Mouse (Mus musculus) spleen, adult 2 months (tissue): ENCODE data around the gene Traf7. TPM values are rescaled to one million over a fixed set of nuclear protein-coding genes. Genes with fewer than 3 reads are reported as not detected.

Source experiments
- DNase-seq, 2 experiments: peaks; one replicate each; pipeline versions ENCODE4 v3.0.0 to v3.0.0-alpha.2; 2012 to 2021; ENCODE audit warnings: low spot score in 2 of 2, low read depth in 1 of 2
- H3K27ac ChIP-seq: fragments of 200-500 bp; 2 replicates; pipeline ENCODE4 v1.5.1; 2012; ENCODE audit warnings: low read length, inconsistent platforms; ENCODE audit not compliant: insufficient read depth
- H3K27me3 ChIP-seq: fragments of 200-500 bp; 2 replicates; pipeline ENCODE4 v1.6.1; 2012; ENCODE audit warnings: mild to moderate bottlenecking, moderate library complexity, low read length, inconsistent platforms; ENCODE audit not compliant: control insufficient read depth, insufficient read depth
- H3K36me3 ChIP-seq: fragments of 200-500 bp; 2 replicates; pipeline ENCODE4 v1.6.1; 2012; ENCODE audit warnings: mild to moderate bottlenecking, low read length, inconsistent platforms; ENCODE audit not compliant: control insufficient read depth, insufficient read depth
- H3K4me1 ChIP-seq: fragments of 200-500 bp; 2 replicates; pipeline ENCODE4 v1.6.1; 2011; ENCODE audit warnings: inconsistent platforms; ENCODE audit not compliant: control insufficient read depth, insufficient read depth, insufficient read length
- H3K4me3 ChIP-seq: fragments of 200-500 bp; 2 replicates; pipeline ENCODE4 v1.5.1; 2011; ENCODE audit warnings: mild to moderate bottlenecking, inconsistent platforms; ENCODE audit not compliant: insufficient read depth, insufficient read length; ENCODE audit errors: extremely low read depth
- CTCF ChIP-seq: fragments of 200-500 bp; IDR thresholded peaks from 2 replicates; pipeline ENCODE4 v1.5.1; 2011; ENCODE audit warnings: mild to moderate bottlenecking, inconsistent platforms; ENCODE audit not compliant: insufficient read depth, insufficient read length, insufficient replicate concordance; ENCODE audit errors: extremely low read depth
- POLR2A ChIP-seq: fragments of 200-500 bp; IDR thresholded peaks from 2 replicates; pipeline ENCODE4 v1.6.1; 2011; ENCODE audit warnings: low read depth, low read length, inconsistent platforms
- WGBS: fragments of 180-500 bp; shearing (Covaris S2); methylation state at CpG from one replicate; pipeline ENCODE4 v1.1.7; 2018; 5-methylcytosine and 5-hydroxymethylcytosine counted together
- polyA plus RNA-seq: library from polyadenylated mRNA; depleted of rRNA; stranded (reverse); fragments of >200 nt; gene quantifications from 2 replicates; pipeline ENCODE4 v1.2.3, GENCODE M21; 2012

Gene Traf7
- polyA plus RNA-seq, 1 experiment = 182 TPM

DNA sequence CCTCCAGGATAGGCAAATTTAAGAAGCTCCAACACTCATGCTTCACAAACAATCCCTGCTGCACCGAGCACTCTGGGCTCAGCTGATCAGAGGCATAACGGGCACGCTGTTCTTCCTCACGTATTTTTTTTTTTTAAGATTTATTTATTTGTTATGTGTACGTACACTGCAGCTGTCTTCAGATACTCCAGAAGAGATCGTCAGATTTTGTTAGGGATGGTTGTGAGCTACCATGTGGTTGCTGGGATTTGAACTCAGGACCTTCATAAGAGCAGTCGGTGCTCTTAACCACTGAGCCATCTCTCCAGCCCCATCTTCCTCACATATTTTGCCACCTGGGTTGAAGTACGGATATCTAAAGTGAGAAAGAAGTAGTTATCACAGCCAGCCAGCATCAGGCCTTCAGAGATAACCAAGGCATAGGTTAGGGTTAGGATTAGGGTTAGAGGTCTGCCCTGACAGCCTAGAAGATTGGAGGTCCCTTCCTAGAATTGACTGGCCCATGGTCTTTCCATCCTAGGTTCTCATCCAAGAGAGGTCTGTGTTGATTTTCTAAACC lies 6.5 kb upstream of the Traf7 start, which contains the start of gene Rab26:
TSS of gene Rab26 (minus strand) at position 51 of the 559 bp plus-strand sequence.
- Histone ChIP-seq H3K36me3 (peaks cover 7% of the 10 kb centered on the region; the same call in 1 of the 2 replicates), H3K4me1 (peaks cover 13% of the 10 kb centered on the region), H3K4me3 (peak within 1 kb of the TSS; percentile 35; the same call in 1 of the 2 replicates), H3K27ac (no peak within 1 kb of the TSS), H3K27me3 (no peaks in the 10 kb centered on the region)
- no peak for DNase-seq
- no peak for TF ChIP-seq POLR2A
- no peak for TF ChIP-seq CTCF
- WGBS = 84% methylated on average over 8 of the region's 8 CpGs

DNA sequence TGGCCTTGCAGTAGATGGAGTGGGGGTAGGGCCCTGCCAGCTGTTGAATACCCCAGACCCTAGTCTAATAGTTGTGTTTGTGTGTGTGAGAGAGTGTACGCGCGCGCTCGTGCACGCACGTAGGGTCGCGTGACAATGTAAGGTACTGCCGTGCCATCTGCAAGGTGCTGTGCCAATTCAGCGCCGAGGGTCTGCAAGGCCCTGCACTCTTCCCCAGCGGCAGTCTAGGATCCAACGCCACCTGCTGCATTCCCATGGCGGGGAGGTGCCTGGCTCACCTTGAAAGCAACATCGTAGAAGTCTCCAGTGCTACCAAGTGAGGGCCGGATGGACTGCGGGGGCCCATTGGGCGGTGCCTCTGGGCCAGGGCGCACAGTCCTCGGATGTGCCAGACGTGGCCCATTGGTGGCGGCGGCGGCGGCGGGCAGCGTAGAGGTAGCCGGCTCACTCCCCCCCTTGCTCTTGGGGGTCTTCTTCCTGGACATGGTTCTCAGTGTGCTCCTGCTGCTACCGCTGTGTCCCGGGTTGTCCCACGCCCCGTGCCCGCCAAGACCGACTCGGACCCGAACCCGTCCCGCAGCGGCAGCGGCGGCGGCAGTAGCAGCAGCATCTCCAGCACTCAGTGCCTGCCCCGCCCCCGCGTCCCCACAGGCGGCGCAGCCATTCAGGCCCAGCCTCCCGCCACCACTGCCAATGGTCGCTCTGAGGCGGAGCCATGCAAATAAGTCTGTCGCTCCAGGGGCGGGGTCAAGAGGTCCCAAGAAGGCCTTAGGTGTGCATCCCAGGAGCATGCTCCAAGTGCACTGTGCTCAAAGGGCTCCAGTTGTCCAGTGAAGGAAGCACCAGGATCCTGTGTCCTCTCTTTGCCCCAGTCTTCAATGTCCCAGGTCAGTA lies 5.6 kb upstream of the Traf7 start:
- H3K27ac ChIP-seq = no peak overlapping the region
- H3K4me1 ChIP-seq = peaks cover 16% of the 10 kb centered on the region
- TF ChIP-seq CTCF (no peak), POLR2A (no peak)
- peak; percentile 42 to 80 for DNase-seq
- WGBS = 17% methylated on average over 53 of the region's 53 CpGs
- H3K27me3 ChIP-seq = no peaks in the 10 kb centered on the region
- peaks cover 7% of the 10 kb centered on the region; the same call in 1 of the 2 replicates for H3K36me3 ChIP-seq
- H3K4me3 ChIP-seq = peak overlapping the region; percentile 35; the same call in 1 of the 2 replicates

DNA sequence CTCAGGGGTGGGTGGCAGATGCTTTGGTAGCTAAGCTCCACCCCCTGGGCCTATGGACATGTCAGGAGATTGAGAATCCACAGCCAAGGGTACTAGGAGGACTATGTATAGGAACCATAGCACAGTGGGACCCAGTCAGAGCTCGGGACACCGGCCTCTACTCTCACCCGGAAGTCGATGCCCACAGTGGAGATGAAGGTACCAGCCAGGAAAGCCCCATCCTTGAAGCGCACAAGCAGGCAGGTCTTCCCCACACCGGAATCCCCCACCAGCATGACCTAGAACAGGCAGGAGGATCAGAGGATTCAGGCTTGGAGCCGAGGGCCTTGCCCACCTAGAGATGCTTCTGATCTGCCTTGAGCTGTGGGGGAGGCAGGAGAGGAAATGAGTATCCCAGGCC lies 4.3 kb upstream of the Traf7 start:
- WGBS = 89% methylated on average over 7 of the region's 7 CpGs
- no peak for TF ChIP-seq POLR2A
- TF ChIP-seq CTCF = no peak
- Histone ChIP-seq H3K27me3 (no peaks in the 10 kb centered on the region), H3K4me3 (no peak overlapping the region), H3K27ac (no peak overlapping the region), H3K4me1 (peaks cover 18% of the 10 kb centered on the region), H3K36me3 (peaks cover 7% of the 10 kb centered on the region; the same call in 1 of the 2 replicates)
- DNase-seq = no peak

DNA sequence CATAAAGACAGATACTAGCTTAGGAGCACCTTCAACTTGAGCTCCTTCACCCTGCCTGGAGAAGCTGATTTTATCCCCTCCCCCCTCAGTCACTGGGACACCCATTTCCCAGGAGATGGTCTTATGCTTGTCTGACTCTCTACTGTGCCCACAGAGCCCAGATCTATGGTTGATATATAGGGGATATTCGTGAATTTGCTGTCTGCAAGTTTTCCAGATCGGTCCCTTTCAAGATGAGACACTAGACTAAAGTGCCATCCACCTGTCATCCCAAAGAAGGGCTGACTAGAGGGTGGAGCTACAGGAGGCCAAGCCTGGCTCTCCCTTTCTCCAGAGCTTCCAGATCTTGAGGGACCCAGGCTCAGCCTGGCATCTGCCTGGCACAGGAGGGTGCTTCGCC lies 3.3 kb upstream of the Traf7 start:
- TF ChIP-seq CTCF (no peak), POLR2A (no peak)
- WGBS = 82% methylated on average over 3 of the region's 3 CpGs
- H3K27ac ChIP-seq = no peak overlapping the region

DNA sequence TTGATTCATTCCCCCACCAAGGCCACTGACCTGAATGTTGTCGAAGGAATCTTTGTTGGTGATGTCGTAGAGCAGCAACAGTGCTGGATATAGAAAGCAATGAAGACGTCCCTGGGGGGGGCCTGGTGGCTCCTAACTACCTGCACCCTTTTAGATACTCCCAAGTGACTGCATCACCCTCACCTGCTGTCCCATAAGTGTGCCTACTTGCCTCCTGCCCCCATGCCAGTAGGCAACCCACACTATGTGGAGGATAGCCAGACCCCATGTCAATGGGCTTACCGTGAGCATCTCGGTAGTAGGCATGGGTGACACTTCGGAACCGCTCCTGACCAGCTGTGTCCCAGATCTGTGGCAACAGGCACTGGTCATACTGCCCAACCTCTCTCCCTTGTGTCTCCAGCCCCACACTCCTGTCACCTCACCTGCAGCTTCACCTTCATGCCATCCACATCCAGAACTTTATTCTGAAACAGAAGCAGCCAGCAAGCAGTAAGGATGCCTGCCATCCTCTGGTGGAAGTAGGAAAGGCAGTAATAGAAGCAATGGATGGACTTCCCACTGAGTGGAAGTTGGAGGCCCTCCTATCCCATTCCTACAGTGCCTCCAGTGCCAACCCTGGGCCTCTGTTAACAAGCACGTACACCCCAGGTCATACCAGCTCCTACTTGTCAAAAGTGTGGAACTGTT lies 2.8 kb upstream of the Traf7 start:
- Histone ChIP-seq H3K36me3 (peaks cover 7% of the 10 kb centered on the region; the same call in 1 of the 2 replicates), H3K27me3 (no peaks in the 10 kb centered on the region), H3K4me3 (no peak overlapping the region), H3K27ac (no peak overlapping the region), H3K4me1 (peaks cover 22% of the 10 kb centered on the region)
- WGBS = 75% methylated on average over 8 of the region's 8 CpGs
- DNase-seq = no peak
- TF ChIP-seq POLR2A (no peak), CTCF (no peak)

More for the DNA sequence above, 3.3 kb upstream of the Traf7 start:
- H3K4me1 ChIP-seq = peaks cover 22% of the 10 kb centered on the region
- peaks cover 7% of the 10 kb centered on the region; the same call in 1 of the 2 replicates for H3K36me3 ChIP-seq
- H3K4me3 ChIP-seq = no peak overlapping the region
- no peak for DNase-seq
- no peaks in the 10 kb centered on the region for H3K27me3 ChIP-seq

DNA sequence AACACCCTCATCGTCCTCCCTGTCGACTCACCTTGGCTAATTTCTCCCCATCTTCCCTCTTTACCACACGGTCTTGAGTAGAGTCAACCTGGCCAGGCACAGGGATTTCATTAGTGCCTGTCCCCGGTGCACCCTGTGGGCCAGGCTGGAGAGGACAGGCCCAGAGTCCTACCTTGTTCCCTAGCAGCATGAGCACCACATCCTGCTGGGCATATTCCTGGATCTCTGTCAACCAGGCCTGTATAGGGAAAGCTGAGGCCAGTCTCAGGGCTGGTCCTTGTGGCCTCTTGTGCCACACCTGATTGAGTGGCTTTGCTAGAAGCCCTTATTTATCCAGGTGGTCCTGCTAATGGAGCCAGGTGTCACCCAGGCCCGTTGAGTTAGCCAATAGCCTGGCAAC lies 2.1 kb upstream of the Traf7 start:
- H3K27me3 ChIP-seq = no peaks in the 10 kb centered on the region
- H3K4me3 ChIP-seq = no peak overlapping the region
- no peak for DNase-seq
- H3K4me1 ChIP-seq = peaks cover 22% of the 10 kb centered on the region
- TF ChIP-seq POLR2A = no peak
- TF ChIP-seq CTCF = no peak
- 62% methylated on average over 5 of the region's 5 CpGs for WGBS
- H3K27ac ChIP-seq = no peak overlapping the region
- H3K36me3 ChIP-seq = peaks cover 7% of the 10 kb centered on the region; the same call in 1 of the 2 replicates
